Mouse (Mus musculus): ENCODE results near the gene Bud23.

DNA sequence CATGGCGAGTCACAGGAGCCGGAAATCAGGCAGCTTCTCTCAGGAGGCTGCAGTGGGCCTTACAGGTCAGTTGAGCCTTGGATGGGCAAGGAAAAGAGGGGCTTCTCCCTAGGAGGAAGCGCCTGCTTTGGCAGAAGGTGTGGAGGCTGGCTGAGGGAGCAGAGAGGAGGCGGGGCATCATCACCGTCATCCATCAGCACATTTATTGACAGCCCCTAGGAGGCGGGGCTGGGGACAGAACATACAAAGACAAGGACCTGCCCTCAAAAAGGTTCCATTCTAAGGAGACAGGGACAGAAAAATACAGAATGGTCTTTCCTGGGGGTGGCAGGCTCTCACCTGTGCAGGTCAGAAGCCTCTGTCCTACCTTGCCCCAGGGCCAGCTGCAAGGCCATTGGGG, 8.0 kb upstream of the Bud23 start:
- TF ChIP-seq POLR2A (IDR thresholded peaks at IDR 0.05; ENCODE audit: control insufficient read depth, extremely low read depth, insufficient read depth, low read length, poor library complexity), result no peak
- TF ChIP-seq CTCF (IDR thresholded peaks at IDR 0.05; ENCODE audit: borderline replicate concordance, control insufficient read depth, extremely low read depth, insufficient read depth, low read length, poor library complexity), result no peak
